Mouse (Mus musculus): ENCODE measurements around the gene Dnah7a. TPM values are rescaled to one million over a fixed set of nuclear protein-coding genes. Genes with fewer than 3 reads are reported as not detected.
"Not testable (repeated sequence)": the region's sequence is repeated elsewhere in the genome, so short reads cannot be mapped to it uniquely, and the experiment has no call there.

The Dnah7a gene
- polyA plus RNA-seq, 1 experiment from 2014 or later, result 2.8 TPM

GRCm38 (mm10) chr1:53728489-53729225, 22.1 kb upstream of the Dnah7a start:
- no peaks in the 10 kb centered on the region for H3K4me1 ChIP-seq
- WGBS, result 73% methylated on average over 5 of the region's 5 CpGs
- H3K9ac ChIP-seq, result no peak overlapping the region
- ATAC-seq (ENCODE audit: insufficient number of reproducible peaks, low FRiP score, low TSS enrichment, low read depth), result no peak
- no peaks in the 10 kb centered on the region for H3K27me3 ChIP-seq
- no peaks in the 10 kb centered on the region for H3K9me3 ChIP-seq (replicated peaks)
- no peak overlapping the region for H3K4me2 ChIP-seq (replicated peaks)
- H3K27ac ChIP-seq (replicated peaks), result no peak overlapping the region
- no peak overlapping the region for H3K4me3 ChIP-seq (replicated peaks)
- no peaks in the 10 kb centered on the region for H3K36me3 ChIP-seq

DNA sequence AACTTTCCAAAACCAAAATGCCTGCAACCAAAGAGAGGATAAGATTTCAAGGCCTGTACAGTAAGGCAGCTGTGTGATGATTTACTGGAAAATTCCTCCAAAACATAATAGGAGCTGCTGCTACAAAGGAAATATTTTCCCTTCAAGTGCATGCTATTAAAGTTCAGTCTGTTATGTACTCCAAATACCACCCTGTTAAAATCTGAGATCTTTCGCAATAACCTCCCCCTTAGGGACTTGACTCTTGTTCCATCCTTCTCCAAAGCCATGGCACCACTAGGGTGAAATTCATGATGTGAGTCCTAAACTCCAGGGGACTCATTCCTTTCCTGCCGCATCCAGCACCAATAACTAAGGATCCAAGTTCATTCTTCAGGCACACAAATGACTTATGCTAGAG, 20.3 kb upstream of the Dnah7a start:
- Histone ChIP-seq H3K4me2 (replicated peaks) (no peak overlapping the region), H3K9me3 (replicated peaks) (no peaks in the 10 kb centered on the region), H3K27me3 (no peaks in the 10 kb centered on the region), H3K4me1 (no peaks in the 10 kb centered on the region), H3K4me3 (replicated peaks) (no peak overlapping the region), H3K36me3 (no peaks in the 10 kb centered on the region), H3K9ac (no peak overlapping the region), H3K27ac (replicated peaks) (no peak overlapping the region)
- WGBS, result 78% methylated on average over 2 of the region's 2 CpGs
- ATAC-seq (ENCODE audit: insufficient number of reproducible peaks, low FRiP score, low TSS enrichment, low read depth), result no peak

GRCm38 (mm10) chr1:53721353-53721752, 14.8 kb upstream of the Dnah7a start:
- H3K4me1 ChIP-seq, result no peaks in the 10 kb centered on the region
- no peaks in the 10 kb centered on the region for H3K9me3 ChIP-seq (replicated peaks)
- H3K9ac ChIP-seq, result no peak overlapping the region
- no peaks in the 10 kb centered on the region for H3K36me3 ChIP-seq
- no peaks in the 10 kb centered on the region for H3K27me3 ChIP-seq
- no peak overlapping the region for H3K4me2 ChIP-seq (replicated peaks)
- no peak for ATAC-seq (ENCODE audit: insufficient number of reproducible peaks, low FRiP score, low TSS enrichment, low read depth)
- H3K27ac ChIP-seq (replicated peaks), result no peak overlapping the region
- no peak overlapping the region for H3K4me3 ChIP-seq (replicated peaks)

DNA sequence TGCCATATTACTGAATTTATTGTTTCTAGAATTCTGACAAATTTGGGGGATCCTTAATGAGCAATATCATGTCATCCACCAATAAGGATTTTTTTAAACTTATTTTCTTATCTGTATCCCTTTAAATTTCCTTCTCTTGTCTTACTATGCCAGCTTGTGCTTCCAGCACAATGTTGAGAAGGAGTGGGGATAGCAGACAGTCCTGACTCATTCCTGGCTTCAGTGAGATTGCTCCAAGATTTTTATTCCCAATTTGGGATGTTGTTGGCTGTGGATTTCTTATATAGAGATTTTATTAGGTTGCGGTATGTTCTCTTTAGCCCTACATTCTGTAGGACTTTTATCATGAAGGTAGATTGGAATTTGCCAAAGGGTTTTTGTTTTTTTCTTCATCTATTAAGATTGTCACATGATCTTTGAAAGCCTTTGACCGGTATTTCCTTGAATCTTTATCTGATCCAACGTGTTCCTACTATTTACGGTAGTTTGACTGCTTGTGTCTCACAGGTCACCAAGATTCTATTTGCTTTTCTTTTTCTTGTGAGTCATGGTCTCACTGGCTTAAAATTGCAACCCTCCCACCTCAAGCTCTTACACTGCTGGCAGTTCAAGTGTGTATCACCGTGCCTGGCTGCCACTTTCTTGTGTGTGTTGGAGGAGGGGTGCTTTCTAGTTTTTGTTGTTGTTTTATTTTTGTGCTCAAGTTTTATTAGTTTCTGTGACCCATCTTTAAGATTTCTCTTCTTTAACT, 14.2 kb upstream of the Dnah7a start:
- no peak overlapping the region for H3K27ac ChIP-seq (replicated peaks)
- no peak overlapping the region for H3K4me3 ChIP-seq (replicated peaks)
- 62% methylated on average over 5 of the region's 5 CpGs for WGBS
- no peak overlapping the region for H3K4me2 ChIP-seq (replicated peaks)
- no peaks in the 10 kb centered on the region for H3K36me3 ChIP-seq
- H3K4me1 ChIP-seq, result no peaks in the 10 kb centered on the region
- H3K9me3 ChIP-seq (replicated peaks), result no peaks in the 10 kb centered on the region
- no peaks in the 10 kb centered on the region for H3K27me3 ChIP-seq
- H3K9ac ChIP-seq, result no peak overlapping the region
- ATAC-seq (ENCODE audit: insufficient number of reproducible peaks, low FRiP score, low TSS enrichment, low read depth), result no peak

GRCm38 (mm10) chr1:53715966-53716515, 9.5 kb upstream of the Dnah7a start:
- no peak for ATAC-seq (ENCODE audit: insufficient number of reproducible peaks, low FRiP score, low TSS enrichment, low read depth)
- no peak overlapping the region for H3K9ac ChIP-seq
- H3K4me2 ChIP-seq (replicated peaks), result no peak overlapping the region
- no peak overlapping the region for H3K27ac ChIP-seq (replicated peaks)
- H3K4me1 ChIP-seq, result no peaks in the 10 kb centered on the region
- no peaks in the 10 kb centered on the region for H3K36me3 ChIP-seq
- 63% methylated on average over 1 of the region's 1 CpGs for WGBS
- no peaks in the 10 kb centered on the region for H3K27me3 ChIP-seq
- no peaks in the 10 kb centered on the region for H3K9me3 ChIP-seq (replicated peaks)
- no peak overlapping the region for H3K4me3 ChIP-seq (replicated peaks)

DNA sequence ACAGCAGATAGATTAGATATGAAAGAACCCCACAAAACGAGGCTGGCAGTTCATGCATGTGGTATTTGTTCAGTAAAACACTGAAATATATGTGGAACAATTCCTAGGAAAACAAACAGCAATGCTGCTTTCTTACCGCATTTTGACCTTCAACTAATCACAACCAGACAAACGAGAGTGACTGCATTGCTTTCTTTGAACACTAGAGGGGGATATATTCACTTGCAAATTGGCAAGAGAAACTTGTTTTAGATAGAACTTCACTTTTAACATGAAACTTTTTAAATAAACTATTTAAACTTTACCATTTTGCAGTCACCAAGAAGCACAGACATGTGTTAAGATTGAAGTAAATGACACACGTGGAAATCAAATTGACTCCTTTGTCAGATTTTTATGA, 8.9 kb upstream of the Dnah7a start:
- 0 out of 2 replicates have a peak overlapping the region, but pooled peaks have one; percentile 58 for H3K27ac ChIP-seq (replicated peaks)
- 2% methylated on average over 4 of the region's 4 CpGs for WGBS
- no peak for ATAC-seq (ENCODE audit: insufficient number of reproducible peaks, low FRiP score, low TSS enrichment, low read depth)
- H3K9ac ChIP-seq, result no peak overlapping the region
- no peaks in the 10 kb centered on the region for H3K9me3 ChIP-seq (replicated peaks)
- H3K4me3 ChIP-seq (replicated peaks), result no peak overlapping the region
- no peaks in the 10 kb centered on the region for H3K36me3 ChIP-seq
- no peak overlapping the region for H3K4me2 ChIP-seq (replicated peaks)
- no peaks in the 10 kb centered on the region for H3K4me1 ChIP-seq
- H3K27me3 ChIP-seq, result no peaks in the 10 kb centered on the region

GRCm38 (mm10) chr1:53713383-53713782, 6.8 kb upstream of the Dnah7a start:
- not testable (repeated sequence) for H3K4me1 ChIP-seq; H3K27ac ChIP-seq (replicated peaks); H3K4me2 ChIP-seq (replicated peaks); H3K9ac ChIP-seq; H3K9me3 ChIP-seq (replicated peaks); ATAC-seq (ENCODE audit: insufficient number of reproducible peaks, low FRiP score, low TSS enrichment, low read depth); H3K27me3 ChIP-seq; H3K4me3 ChIP-seq (replicated peaks); H3K36me3 ChIP-seq
- 16% methylated on average over 3 of the region's 3 CpGs for WGBS

DNA sequence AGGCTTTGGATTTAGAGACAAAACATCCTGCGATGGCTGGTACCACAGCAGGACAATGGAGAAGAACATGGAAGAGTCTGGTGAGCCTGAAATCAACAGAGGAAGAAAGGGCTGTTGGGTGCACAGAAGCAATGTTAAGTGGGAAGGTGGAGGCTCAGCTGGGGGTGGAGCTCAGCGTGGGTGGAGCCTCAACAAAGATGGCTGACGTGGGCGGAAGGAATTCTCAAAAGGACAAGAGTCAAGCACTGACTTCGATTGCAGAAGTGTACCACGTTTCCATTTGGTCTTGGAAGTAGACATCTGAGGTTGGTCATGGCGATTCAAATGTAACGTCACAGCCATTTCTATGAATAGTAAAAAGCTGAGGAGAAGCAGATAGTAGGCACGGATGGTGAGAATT, 4.5 kb upstream of the Dnah7a start:
- 0 out of 2 replicates have a peak, but pooled peaks cover 4% of the 10 kb centered on the region for H3K4me1 ChIP-seq
- H3K9me3 ChIP-seq (replicated peaks), result no peaks in the 10 kb centered on the region
- no peaks in the 10 kb centered on the region for H3K36me3 ChIP-seq
- no peak overlapping the region for H3K27ac ChIP-seq (replicated peaks)
- no peak overlapping the region for H3K9ac ChIP-seq
- H3K4me3 ChIP-seq (replicated peaks), result no peak overlapping the region
- no peak overlapping the region for H3K4me2 ChIP-seq (replicated peaks)
- 87% methylated on average over 9 of the region's 9 CpGs for WGBS
- no peak for ATAC-seq (ENCODE audit: insufficient number of reproducible peaks, low FRiP score, low TSS enrichment, low read depth)
- no peaks in the 10 kb centered on the region for H3K27me3 ChIP-seq

DNA sequence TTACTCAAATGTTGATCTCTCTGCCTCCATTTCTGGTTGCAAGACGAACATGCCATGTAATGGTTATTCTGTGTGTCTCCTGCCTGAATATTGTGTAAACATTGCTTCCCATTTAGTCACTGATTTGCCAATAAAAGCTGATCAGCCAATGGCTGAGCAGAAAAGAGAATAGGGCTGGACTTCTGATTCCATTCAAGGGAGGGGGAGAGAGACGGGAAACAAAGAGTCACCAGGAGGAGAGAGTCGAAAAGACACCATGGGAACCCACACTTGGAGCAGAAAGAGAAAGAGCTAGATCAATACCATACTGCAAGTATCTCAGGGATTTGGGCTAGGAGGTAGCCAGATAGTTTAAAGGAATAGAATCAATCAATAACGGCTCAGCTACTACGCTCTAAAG, 3.0 kb upstream of the Dnah7a start:
- not testable (repeated sequence) for H3K4me1 ChIP-seq
- WGBS, result 70% methylated on average over 5 of the region's 5 CpGs

GRCm38 (mm10) chr1:53704164-53704563, 2.4 kb downstream of the Dnah7a start:
- no peak for ATAC-seq (ENCODE audit: insufficient number of reproducible peaks, low FRiP score, low TSS enrichment, low read depth)

More for the DNA sequence above, 3.0 kb upstream of the Dnah7a start:
- not testable (repeated sequence) for H3K27ac ChIP-seq (replicated peaks); H3K27me3 ChIP-seq; H3K36me3 ChIP-seq; H3K9me3 ChIP-seq (replicated peaks); ATAC-seq (ENCODE audit: insufficient number of reproducible peaks, low FRiP score, low TSS enrichment, low read depth); H3K4me3 ChIP-seq (replicated peaks); H3K9ac ChIP-seq; H3K4me2 ChIP-seq (replicated peaks)

DNA sequence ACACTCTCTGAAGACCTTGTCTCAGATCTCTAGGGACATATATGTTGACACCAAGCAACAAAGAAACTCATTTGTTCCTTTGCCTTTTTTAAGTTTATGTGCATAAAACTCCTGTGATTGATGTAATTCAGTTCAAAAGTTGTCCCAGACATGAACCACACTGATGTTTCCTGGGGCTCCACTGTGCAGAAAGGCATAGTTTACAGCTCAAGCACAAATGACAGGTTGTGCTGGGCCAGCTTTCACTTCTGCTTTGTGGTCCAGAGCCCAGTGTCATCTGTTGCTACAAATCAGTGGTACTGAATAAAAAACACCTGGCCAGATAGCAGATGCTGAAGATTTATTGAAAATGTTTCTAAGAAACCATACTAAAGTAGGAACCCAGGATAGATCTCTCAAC, 42.3 kb downstream of the Dnah7a start:
- not testable (repeated sequence) for H3K9me3 ChIP-seq (replicated peaks); H3K27ac ChIP-seq (replicated peaks); H3K4me2 ChIP-seq (replicated peaks); ATAC-seq (ENCODE audit: insufficient number of reproducible peaks, low FRiP score, low TSS enrichment, low read depth); H3K36me3 ChIP-seq; H3K9ac ChIP-seq; H3K4me1 ChIP-seq; H3K4me3 ChIP-seq (replicated peaks); H3K27me3 ChIP-seq

More at GRCm38 (mm10) chr1:53704164-53704563, 2.4 kb downstream of the Dnah7a start:
- Histone ChIP-seq H3K9ac (no peak overlapping the region), H3K36me3 (no peaks in the 10 kb centered on the region), H3K4me1 (0 out of 2 replicates have a peak, but pooled peaks cover 4% of the 10 kb centered on the region), H3K27me3 (no peaks in the 10 kb centered on the region), H3K4me2 (replicated peaks) (no peak overlapping the region), H3K27ac (replicated peaks) (no peak overlapping the region), H3K4me3 (replicated peaks) (no peak overlapping the region), H3K9me3 (replicated peaks) (no peaks in the 10 kb centered on the region)
- WGBS, result 90% methylated on average over 5 of the region's 5 CpGs

Data from embryonic facial prominence, embryonic 15.5 days (tissue).